Mouse (Mus musculus): ENCODE data around the gene Ahcyl1. TPM values are rescaled to one million over a fixed set of nuclear protein-coding genes. Genes with fewer than 3 reads are reported as not detected.

Ahcyl1 gene
- total RNA-seq, 4 experiments from 2014 or later: 302 to 352 (median 331) TPM

DNA sequence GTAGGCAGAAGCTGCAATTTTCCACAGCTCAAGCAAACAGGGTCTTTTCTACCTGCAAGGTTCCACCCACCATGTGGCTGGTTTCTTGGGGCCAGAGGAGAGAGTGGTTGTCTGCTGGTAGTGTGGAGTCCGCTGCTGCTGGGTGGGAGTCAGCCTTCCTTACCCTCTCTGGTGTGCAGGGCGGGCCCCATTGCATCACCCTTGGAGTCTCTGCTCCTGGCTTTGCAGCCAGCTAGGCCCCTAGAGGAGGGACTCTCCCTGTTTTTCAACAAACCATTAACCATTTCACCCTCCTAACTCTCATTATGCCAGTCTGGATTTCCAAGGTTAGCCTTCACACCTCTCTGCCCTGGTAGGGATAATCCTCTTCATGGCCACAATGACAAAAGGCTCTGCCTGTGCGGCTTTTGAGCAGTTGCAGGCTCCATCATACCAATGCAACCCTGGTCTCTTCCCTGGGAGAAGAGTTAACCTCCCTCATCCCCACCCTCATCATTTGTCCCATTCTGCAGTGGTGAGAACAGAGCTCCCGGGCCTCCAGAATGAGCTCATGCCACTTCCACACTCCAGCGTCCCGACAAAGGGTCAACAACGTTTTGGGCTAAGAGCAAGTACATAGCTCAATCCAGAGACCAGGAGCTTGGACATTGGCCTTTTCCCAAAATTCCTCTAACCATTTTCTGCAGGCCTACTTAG is 7.5 kb upstream of the Ahcyl1 start:
- DNase-seq (ENCODE audit: low spot score in 2 of 2): no peak

DNA sequence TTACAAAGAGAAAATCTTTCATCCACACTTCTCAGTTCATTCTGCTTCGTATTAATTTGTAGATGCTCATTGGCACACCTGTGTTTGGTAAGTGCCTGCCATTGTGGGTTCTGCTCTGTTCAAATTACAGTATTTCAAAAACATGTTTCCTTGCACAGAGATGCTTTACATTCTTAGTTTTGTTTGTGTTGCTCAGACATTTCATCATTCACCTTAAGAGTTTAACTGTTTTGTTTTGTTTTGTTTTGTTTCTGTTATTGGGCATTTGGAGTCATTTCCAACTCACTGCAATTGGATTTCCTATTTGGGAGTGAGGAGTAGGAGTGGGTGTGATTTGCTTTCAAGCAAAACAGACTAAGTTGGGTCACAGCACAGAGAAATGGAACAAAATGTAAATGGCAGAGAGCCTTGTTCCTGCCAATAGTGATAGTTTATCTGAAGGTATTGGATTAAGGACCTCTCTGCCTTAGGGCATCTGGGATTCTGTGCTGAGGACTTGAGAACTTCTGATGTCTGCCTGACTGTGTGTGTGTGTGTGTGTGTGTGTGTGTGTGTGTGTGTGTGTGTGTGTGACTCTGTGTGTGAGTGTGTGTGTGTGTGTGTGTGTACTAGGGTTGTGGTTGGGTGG is 5.5 kb upstream of the Ahcyl1 start:
- DNase-seq (ENCODE audit: low spot score in 2 of 2): no peak

DNA sequence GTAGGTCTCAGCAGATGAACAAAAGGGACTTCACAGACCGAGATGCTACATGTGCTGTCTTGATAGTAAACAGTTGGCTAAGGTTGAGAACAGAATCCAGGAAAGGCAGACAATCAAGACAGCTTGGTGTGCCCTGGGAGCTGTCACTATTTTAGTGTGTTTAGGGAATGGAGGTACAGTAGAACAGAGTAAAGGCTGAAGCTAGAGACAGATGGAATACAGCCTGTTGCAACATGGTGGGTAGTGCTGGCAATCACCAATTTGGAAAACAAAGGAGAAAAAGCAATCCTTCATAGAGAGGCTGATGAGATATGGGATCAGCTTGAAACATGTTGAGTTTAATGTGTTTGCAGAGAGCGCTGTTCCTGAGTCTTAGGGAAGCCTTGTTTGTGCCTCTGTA is 4.3 kb upstream of the Ahcyl1 start:
- DNase-seq (ENCODE audit: low spot score in 2 of 2): peak; percentile 56 to 58

DNA sequence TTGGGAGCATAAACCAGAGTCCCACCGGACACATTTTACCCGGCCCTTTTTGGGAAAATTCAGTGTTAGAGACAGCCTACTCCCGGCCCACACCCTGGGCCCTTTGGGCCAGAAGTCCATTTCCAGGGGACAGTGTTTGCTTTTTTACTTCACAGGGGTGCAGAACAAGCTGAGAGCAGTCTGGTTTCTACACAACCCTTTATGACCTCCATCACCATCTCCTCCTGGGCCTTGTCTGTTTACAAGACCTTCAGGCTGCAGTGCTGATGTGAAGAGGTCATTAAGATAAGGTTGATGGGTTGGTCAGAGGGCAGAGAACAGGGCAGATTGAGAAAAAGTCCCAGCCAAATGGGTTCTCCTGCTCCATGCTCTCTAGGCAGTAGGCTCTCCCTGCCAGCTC is 550 bp upstream of the Ahcyl1 start:
- no peak for DNase-seq (ENCODE audit: low spot score in 2 of 2)

DNA sequence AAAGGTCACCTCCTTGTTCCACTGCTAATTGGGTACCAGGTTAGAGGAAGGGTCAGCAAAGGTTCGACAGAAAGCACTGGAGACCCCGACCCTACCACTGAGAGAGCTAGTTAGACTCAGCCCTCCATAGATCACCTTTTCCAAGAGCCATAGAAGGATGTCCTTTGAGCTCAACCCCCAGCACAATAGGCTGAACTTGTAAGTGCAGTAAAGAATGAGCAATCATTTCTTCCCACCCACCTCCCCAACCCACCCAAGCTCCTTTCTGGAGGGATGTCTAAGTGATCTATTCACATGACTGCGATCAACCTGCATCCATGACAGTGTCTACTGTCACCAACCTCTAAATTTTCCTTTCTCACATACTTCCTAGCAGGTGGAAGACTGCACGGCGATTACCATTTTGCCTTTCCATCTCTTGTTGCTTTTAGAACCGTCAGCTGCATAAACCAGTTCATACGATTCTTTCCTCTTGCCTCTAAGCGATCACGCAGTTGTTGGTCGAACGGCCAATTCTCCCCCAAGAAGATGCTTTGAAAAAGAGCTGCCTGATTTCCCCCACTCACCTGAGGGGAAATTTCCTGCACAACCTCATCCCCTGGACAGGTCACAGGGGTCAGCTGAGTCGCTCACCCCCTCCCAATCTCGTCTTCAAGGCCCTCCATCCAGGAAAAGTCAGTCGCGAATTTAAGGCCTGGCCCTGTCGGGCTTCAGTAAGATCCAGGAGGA is 977 bp downstream of the Ahcyl1 start:
- DNase-seq (ENCODE audit: low spot score in 2 of 2): peak in 1 of 2 experiments; percentile 32

DNA sequence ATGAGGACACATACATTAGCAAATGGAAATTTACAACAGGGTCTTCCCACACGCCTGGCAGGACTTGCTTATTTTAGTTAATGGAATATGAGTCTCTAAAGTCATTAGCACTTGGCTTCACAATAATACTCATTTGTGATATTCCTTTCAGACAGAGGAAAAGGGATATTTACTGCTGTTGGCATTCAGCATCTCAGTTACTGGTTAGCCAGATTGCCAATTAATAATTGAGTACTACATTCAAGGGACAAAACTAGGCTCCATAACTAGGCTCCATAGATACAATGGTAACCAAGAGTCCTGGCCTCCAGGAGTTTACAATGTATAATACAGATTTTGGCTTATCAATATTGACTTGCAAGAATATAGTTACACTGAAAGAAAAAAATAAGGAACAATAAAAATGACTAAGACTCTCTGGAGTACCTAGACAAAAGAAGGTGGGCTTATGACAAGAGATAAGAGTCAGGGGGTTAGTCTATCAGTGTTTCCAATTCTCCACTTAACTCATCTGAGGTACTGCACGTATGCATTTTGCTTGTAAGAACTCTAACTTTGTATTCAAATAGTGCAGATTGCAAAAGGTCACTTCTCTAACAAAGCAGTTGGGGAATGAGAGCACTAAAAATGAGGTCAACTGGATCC is 2.0 kb downstream of the Ahcyl1 start:
- no peak for DNase-seq (ENCODE audit: low spot score in 2 of 2)

DNA sequence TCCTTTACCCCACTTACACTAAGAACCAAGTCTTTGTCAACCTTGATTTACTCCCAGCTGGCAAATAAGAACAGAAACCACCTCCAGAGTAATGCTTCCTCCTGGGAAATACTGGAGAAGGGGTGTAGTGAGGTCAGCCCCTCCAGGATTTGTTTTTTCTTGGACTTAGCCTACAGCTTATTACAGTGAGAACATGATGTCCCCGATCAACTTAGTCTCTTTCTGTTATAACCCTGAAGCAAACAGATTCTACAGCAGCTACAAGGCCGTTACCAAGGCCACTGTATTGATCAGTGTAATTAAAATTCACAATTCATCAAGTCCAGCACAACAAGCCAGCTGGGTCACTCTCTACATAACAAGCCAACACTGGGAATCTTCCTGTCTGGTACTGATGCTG is 6.0 kb downstream of the Ahcyl1 start:
- peak; percentile 37 to 47 for DNase-seq (ENCODE audit: low spot score in 2 of 2)

DNA sequence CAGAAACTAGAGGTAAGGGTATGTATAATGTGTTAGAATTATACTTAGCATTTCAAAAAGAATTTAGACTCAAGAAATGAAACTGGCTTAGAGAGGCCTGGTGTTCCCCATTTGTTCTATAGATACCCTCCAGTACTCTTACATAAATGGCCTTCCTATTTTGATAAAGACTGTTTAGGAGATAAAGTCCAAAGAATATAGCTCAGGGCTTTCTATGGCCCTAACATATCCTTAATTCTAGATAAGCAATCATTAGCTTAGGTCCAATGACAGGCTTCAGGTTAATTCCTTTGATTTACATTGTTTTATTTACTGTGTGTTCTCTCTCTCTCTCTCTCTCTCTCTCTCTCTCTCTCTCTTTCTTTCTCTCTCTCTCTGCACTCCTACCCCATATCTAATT is 7.1 kb downstream of the Ahcyl1 start:
- DNase-seq (ENCODE audit: low spot score in 2 of 2): no peak

DNA sequence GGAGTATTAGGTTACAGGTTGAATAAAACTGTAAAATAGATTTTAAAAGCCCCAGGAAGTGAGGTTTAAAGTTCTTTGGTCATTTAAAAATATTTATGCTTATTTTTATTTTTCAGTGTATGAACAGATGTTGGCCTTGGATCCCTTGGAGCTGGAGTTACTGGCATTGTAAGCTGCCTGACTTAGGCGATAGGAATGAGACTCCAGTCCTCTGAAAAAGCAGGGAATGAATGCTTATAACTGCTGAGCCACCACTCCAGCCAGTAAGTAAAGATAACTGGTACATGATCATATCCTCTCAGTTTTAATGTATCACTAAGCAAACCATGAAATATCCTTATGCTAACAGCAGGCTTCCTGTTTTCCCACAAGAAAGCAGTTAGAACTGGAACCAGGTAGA is 8.1 kb downstream of the Ahcyl1 start:
- no peak for DNase-seq (ENCODE audit: low spot score in 2 of 2)

DNA sequence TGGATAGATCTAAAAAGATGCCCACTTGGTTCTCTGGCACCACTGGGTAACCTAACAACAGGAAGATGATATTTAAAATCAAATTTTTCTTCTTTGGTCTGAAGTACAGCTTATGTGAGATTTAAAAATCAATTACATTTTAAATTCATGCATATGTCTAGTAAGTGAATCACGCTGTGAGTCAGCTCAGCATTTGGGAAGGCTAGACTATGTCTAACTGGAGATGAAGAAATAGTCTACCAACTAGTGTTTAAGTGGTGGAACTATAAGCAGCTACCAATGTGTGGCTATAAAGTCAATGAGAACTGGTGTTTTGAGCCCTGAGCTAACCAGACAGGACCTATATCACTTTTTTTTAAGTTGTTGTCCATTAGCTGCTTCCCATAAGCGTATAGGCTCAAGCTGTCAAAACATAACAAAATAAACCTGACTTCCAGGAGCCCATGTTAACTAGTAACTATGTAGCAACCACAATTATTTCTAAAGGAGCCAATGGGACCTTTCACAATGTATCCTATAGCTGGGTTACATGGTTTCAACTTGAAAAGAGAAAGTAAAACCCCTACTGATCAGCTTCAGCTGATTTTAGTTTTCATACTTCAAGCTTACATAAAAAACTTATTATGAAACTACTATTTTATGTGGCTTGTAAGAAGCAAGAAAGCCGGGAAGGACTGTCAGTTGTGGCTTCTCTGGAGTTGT is 9.9 kb downstream of the Ahcyl1 start:
- DNase-seq (ENCODE audit: low spot score in 2 of 2): no peak

DNA sequence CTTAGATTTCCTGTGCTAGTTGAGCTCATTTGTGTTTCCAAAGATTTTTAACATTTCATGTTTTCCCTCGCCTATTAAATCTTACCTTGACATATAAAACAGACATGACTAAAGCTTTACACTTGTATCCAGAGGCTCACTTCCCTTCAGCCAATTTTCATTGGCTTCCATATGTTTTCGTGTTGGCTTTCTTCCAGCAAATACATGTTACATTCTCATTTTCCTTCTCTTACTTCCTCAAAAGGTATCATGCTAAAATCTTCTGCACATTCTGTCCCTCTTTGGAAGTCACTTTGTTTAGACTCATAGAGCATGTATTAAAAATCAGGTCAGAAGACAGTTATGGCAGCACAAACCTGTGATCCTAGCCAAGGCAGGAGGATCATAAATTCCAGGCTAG is 10.7 kb downstream of the Ahcyl1 start:
- no peak for DNase-seq (ENCODE audit: low spot score in 2 of 2)

DNA sequence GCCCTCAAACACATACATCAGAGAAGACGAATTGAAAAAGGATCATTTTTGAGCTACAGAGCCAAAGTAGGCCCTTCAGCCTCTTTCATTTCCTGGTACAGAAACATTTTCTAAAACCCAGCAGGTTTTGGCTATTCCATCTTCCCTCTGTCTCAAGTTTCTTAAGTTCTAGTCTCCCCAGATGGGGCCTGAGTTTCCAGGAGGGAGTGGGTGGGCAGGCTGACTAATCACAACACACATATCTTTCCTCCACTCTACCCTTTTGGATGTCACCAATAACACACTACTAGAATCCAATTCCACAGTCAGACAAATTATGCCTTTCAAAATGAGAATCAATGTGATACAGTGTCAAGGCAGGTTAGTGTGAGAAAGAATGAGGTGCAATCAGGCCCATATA is 12.8 kb downstream of the Ahcyl1 start:
- peak in 1 of 2 experiments; percentile 46 for DNase-seq (ENCODE audit: low spot score in 2 of 2)

DNA sequence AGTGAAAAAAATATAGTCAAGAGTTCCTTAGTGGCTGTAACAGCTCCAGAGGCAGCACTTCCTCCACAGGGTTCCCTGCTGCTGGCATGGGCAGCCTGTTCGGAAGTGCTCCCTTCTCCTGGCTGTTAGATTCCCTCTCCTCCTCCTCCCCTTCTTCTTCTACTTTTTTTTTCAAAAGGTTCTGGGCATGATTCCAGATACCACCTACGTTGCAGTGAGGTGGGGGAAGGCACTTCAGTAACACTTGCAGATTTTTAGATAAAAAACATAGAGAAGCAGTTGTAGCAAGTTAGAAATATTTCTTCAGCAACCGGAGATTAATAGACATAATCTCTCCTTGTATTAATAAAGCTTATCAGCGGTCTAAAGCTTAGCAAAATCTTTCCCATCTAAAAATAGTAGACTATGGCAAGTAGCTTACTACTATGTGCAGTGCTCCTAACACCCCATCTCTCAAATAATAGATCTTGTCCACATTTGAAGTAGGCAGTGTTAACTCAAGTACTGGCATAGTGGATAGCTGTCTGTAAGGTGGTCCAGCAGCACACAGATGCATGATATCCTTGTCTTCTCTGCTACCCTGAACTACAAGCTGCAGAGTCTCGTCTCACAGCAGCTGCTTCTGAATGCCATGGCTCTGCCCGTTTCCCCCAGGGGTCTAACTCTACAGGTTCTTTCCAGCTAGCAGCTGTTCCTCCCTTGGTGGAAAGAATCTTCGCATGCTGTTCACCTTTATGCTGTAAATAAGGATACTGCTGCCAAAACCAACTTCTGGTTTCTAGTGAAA is 15.4 kb downstream of the Ahcyl1 start:
- DNase-seq (ENCODE audit: low spot score in 2 of 2): peak; percentile 60 to 65

DNA sequence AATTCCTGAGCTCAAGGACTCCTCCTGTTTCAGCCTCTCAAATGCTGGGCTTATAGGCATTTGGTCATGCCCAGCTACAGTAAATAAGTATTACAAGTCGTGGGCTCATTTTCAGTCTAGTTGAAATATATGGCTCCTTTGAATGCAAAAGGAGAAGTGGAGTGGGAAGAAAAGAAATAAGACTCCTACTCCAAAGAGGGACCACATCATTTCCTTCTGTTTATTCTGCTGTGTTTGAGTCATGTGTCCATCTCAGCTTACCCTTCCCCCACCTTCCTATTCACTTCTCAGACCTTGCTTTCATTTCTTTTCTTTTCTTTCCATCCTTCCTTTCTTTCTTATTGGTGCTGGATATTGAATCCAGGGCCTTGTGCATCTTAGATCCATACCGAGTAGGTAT is 24.9 kb downstream of the Ahcyl1 start:
- DNase-seq (ENCODE audit: low spot score in 2 of 2): no peak

DNA sequence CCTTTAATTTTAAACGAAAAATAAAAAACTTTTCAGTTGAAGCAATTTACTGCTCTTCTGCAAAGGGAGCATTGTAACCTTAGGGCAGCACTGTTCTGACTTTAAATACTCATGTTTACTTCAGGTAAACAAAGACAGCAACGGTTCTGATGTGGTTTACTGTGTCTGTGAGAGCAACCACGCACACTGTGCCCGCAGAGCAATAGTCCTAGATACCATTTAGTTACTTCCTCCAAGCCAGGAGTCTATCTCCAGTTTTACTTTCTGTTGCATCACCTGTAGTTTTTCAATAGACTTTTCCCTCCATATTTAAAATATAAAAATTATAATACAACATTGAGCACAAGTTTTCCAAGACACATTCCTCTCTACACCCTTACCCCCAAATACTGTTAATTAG is 25.9 kb downstream of the Ahcyl1 start:
- no peak for DNase-seq (ENCODE audit: low spot score in 2 of 2)

DNA sequence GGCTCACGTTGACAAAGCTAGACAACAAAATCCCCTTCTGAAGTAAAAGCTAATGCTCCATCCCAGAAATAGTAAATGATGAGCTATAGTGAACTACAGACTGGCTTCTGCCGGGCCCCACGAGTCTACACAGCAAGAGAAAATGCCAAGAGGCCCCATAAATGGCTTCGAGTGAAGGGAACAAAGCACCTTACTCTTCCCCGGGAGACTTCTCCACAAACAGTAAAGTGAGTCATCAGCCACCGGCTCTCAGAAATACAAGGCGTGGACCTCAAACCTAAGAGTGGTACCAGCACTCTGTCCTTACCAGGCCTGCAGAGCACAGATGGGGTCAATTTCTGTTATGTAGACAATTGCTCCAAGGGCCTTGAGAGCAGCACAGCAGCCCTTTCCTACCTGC is 27.6 kb downstream of the Ahcyl1 start:
- DNase-seq (ENCODE audit: low spot score in 2 of 2): no peak

DNA sequence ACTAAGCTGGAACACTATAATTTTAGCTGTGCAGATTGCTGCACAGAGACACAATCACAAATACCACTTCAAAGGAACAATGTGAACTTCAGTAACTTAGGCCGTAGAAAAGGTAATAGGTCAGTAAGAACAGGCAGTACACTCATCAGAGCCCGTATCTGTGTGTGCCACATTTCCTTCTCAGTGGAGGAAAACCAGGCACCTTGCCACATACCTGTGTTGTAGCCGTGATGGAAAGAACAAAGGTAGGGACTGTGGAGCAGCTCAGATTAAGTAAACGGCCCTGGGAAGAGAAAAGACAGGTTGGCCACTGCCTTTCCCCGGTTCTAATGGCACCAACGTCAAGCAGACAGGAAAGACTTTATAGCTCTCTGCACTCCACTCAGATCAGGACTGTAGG is 28.9 kb downstream of the Ahcyl1 start:
- DNase-seq (ENCODE audit: low spot score in 2 of 2): no peak

DNA sequence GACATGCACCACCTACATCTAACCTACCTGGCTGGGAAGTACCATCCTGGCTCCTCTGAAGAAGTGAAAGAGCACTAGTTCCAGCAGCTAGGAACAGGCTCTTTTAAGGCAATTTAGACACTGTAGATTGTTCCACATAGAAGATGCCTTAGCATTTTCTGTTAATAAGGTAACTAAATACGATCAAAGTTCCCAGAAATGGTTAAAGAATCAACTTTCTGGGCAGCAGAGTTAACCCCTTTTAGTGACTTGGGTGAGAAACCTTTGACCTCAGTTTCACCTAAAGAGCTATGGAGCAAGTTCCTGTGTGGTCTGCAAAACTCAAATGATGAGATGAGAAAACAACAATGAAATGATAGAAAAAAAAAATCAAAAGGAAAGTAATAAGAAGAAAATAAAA is 31.7 kb downstream of the Ahcyl1 start:
- DNase-seq (ENCODE audit: low spot score in 2 of 2): no peak

DNA sequence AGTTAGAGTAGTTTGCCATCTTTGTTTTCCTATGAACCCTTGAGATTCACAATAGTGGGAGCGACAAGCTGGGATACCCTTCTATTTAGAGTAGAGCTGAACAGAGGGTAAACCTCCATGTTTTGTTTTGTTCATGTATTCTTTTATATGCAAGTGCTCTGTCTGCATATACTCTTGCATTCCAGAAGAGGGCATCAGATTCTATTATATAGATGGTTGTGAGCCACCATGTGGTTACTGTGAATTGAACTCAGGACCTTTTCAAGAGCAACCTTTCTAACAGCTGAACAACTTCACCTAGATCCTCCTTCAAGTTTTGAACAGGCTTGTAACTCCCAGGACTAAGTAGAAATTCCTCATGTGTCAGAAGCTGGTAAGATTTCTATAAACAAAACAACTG is 37.4 kb downstream of the Ahcyl1 start:
- DNase-seq (ENCODE audit: low spot score in 2 of 2): no peak

DNA sequence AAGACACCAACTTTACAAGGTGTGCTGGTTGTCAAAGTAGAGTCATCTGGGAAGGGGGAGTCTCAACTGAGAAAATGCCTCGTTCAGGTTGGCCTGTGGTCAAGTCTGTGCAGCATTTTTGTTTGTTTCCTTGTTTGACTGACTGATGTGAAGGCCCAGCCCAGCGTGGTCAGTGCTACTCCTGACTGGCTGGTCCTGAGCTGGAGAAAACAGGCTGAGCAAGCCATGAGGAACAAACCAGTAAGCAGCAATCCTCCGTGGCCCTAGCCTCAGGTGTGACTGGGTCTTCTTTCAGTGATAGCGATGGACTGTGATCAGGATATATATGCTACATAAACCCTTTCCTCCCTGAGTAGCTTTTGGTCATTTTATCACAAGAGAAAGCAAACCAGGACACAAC is 39.5 kb downstream of the Ahcyl1 start:
- DNase-seq (ENCODE audit: low spot score in 2 of 2): no peak

DNA sequence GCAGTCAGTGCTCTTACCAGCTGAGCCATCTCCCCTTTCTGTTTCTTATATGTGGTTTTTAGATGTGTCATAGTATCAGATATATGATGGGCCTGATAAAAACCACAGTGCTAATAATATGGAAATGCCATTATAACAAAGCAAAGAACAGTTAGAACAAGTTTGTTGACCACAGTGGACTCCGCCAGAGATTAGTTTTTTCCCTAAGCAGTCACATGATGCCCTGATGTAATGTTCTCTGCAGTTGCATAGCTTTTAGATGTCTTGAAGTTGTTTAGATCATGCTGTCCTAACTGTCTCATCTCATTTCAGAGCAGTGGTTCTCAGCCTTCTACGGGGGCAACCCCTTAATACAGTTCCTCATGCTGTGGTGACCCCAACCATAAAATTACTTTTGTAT is 40.2 kb downstream of the Ahcyl1 start:
- DNase-seq (ENCODE audit: low spot score in 2 of 2): no peak

All from layer of hippocampus, adult 8-10 months (tissue).